Mouse (Mus musculus): ENCODE data around the gene Hist1h1a.

- TF ChIP-seq GATA1 (IDR thresholded peaks at IDR 0.05; ENCODE audit: borderline replicate concordance, low read length) (no peak), FLI1 (IDR thresholded peaks at IDR 0.05; ENCODE audit: low read length) (no peak)
Observed at GRCm38 (mm10) chr13:23739069-23739921, 24.2 kb upstream of the Hist1h1a start.
